Mouse (Mus musculus) neural tube, embryonic 15.5 days (tissue): ENCODE data around the gene Ccdc146. TPM values are rescaled to one million over a fixed set of nuclear protein-coding genes. Genes with fewer than 3 reads are reported as not detected.

Source experiments
- ATAC-seq: fragments of 200-750 bp; cut with Nextera tagmentation; 2 replicates; pipeline ENCODE4 v1.8.0; 2017; ENCODE audit warnings: mild to moderate bottlenecking, moderate TSS enrichment, moderate library complexity; ENCODE audit not compliant: low FRiP score
- H3K27ac ChIP-seq: fragments of 300-500 bp; sonication (generic); replicated peaks from 2 replicates; pipeline ENCODE4 v1.5.1; 2015; ENCODE audit warnings: mild to moderate bottlenecking, inconsistent platforms
- H3K27me3 ChIP-seq: fragments of 300-500 bp; sonication (generic); replicated peaks from 2 replicates; pipeline ENCODE4 v1.6.1; 2015; ENCODE audit warnings: inconsistent platforms
- H3K36me3 ChIP-seq: fragments of 300-500 bp; sonication (generic); 2 replicates; pipeline ENCODE4 v1.6.1; 2015; ENCODE audit warnings: inconsistent platforms
- H3K4me1 ChIP-seq: fragments of 300-500 bp; sonication (generic); 2 replicates; pipeline ENCODE4 v1.6.1; 2015; ENCODE audit warnings: inconsistent platforms
- H3K4me2 ChIP-seq: fragments of 300-500 bp; sonication (generic); 2 replicates; pipeline ENCODE4 v1.6.1; 2015; ENCODE audit warnings: inconsistent platforms, mild to moderate bottlenecking, moderate library complexity
- H3K4me3 ChIP-seq: fragments of 300-500 bp; sonication (generic); replicated peaks from 2 replicates; pipeline ENCODE4 v1.5.1; 2015; ENCODE audit warnings: mild to moderate bottlenecking, inconsistent platforms
- H3K9ac ChIP-seq: fragments of 300-500 bp; sonication (generic); replicated peaks from 2 replicates; pipeline ENCODE4 v1.6.1; 2015; ENCODE audit warnings: mild to moderate bottlenecking, inconsistent platforms
- H3K9me3 ChIP-seq: fragments of 300-500 bp; sonication (generic); replicated peaks from 2 replicates; pipeline ENCODE4 v1.6.1; 2016; ENCODE audit warnings: inconsistent platforms
- WGBS: fragments of 180-500 bp; shearing (Covaris S2); methylation state at CpG from one replicate; pipeline ENCODE4 v1.1.7; 2015; ENCODE audit warnings: mixed read lengths; 5-methylcytosine and 5-hydroxymethylcytosine counted together
- polyA plus RNA-seq: library from polyadenylated mRNA; unstranded; fragments of >200 nt; fragmentation: Nextera tagmentation; extraction: Ambion mirVana; gene quantifications from 2 replicates; pipeline ENCODE4 v1.2.1, GENCODE M21; 2015

Ccdc146 gene
- polyA plus RNA-seq, 1 experiment from 2014 or later, result 0.49 TPM

- ATAC-seq, result no peak
- Histone ChIP-seq H3K4me1 (no peaks in the 10 kb centered on the region), H3K27me3 (0 out of 2 replicates have a peak, but pooled peaks cover 3% of the 10 kb centered on the region), H3K9ac (no peak overlapping the region), H3K27ac (no peak overlapping the region), H3K4me3 (no peak overlapping the region), H3K4me2 (no peak overlapping the region), H3K9me3 (no peaks in the 10 kb centered on the region), H3K36me3 (no peaks in the 10 kb centered on the region)
- WGBS, result 71% methylated on average over 4 of the region's 4 CpGs
Observed at GRCm38 (mm10) chr5:21418613-21419012, 5.9 kb downstream of the Ccdc146 start.

GRCm38 (mm10) chr5:21414116-21414820, 10.2 kb downstream of the Ccdc146 start:
- H3K27me3 ChIP-seq, result no peaks in the 10 kb centered on the region
- 70% methylated on average over 1 of the region's 1 CpGs for WGBS
- H3K27ac ChIP-seq, result no peak overlapping the region
- ATAC-seq, result no peak
- no peak overlapping the region for H3K4me3 ChIP-seq
- no peak overlapping the region for H3K9ac ChIP-seq
- H3K36me3 ChIP-seq, result no peaks in the 10 kb centered on the region
- H3K9me3 ChIP-seq, result no peaks in the 10 kb centered on the region
- H3K4me2 ChIP-seq, result no peak overlapping the region
- H3K4me1 ChIP-seq, result no peaks in the 10 kb centered on the region

- Histone ChIP-seq H3K27ac (no peak overlapping the region), H3K9ac (no peak overlapping the region), H3K36me3 (no peaks in the 10 kb centered on the region), H3K4me2 (no peak overlapping the region), H3K9me3 (no peaks in the 10 kb centered on the region), H3K4me3 (no peak overlapping the region), H3K4me1 (no peaks in the 10 kb centered on the region), H3K27me3 (no peaks in the 10 kb centered on the region)
- WGBS, result 85% methylated on average over 3 of the region's 3 CpGs
- ATAC-seq, result no peak
Observed at GRCm38 (mm10) chr5:21413322-21413721, 11.2 kb downstream of the Ccdc146 start.

GRCm38 (mm10) chr5:21412056-21412455, 12.4 kb downstream of the Ccdc146 start:
- no peak overlapping the region for H3K9ac ChIP-seq

GRCm38 (mm10) chr5:21411261-21411666, 13.2 kb downstream of the Ccdc146 start:
- no peaks in the 10 kb centered on the region for H3K36me3 ChIP-seq
- H3K9me3 ChIP-seq, result no peaks in the 10 kb centered on the region
- 91% methylated on average over 5 of the region's 5 CpGs for WGBS
- H3K27me3 ChIP-seq, result no peaks in the 10 kb centered on the region
- ATAC-seq, result no peak
- no peak overlapping the region for H3K27ac ChIP-seq
- H3K4me2 ChIP-seq, result no peak overlapping the region
- H3K4me1 ChIP-seq, result no peaks in the 10 kb centered on the region
- H3K9ac ChIP-seq, result no peak overlapping the region
- H3K4me3 ChIP-seq, result no peak overlapping the region

More at GRCm38 (mm10) chr5:21412056-21412455, 12.4 kb downstream of the Ccdc146 start:
- Histone ChIP-seq H3K4me3 (no peak overlapping the region), H3K4me2 (no peak overlapping the region), H3K27me3 (no peaks in the 10 kb centered on the region), H3K9me3 (no peaks in the 10 kb centered on the region), H3K27ac (no peak overlapping the region), H3K4me1 (no peaks in the 10 kb centered on the region), H3K36me3 (no peaks in the 10 kb centered on the region)
- 80% methylated on average over 5 of the region's 5 CpGs for WGBS
- ATAC-seq, result no peak

- Histone ChIP-seq H3K27ac (no peak overlapping the region), H3K9me3 (no peaks in the 10 kb centered on the region), H3K27me3 (no peaks in the 10 kb centered on the region), H3K36me3 (no peaks in the 10 kb centered on the region), H3K4me2 (no peak overlapping the region), H3K4me3 (no peak overlapping the region), H3K4me1 (0 out of 2 replicates have a peak, but pooled peaks cover 4% of the 10 kb centered on the region), H3K9ac (no peak overlapping the region)
- 51% methylated on average over 7 of the region's 7 CpGs for WGBS
- no peak for ATAC-seq
Observed at GRCm38 (mm10) chr5:21395205-21395840, 29.2 kb downstream of the Ccdc146 start.

DNA sequence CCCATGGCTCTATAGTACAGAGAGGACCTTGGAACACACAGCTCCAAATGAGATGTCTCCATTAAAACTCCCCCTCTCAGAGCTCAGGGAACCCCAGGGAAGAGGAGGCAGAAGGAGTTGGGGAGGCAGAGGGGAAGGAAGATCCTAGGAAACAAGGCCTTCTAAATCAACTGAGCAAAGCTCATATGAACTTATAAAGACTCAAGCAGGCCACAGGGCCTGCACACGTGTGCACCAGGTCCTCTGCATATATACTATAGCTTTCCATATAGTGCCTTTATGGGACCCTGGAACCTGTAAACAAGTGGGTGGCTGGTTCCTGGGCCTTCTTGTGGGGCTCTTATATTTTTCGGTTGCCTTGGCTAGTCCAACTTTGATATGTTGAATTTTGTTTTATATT, 29.9 kb downstream of the Ccdc146 start:
- 86% methylated on average over 2 of the region's 2 CpGs for WGBS
- Histone ChIP-seq H3K27me3 (no peaks in the 10 kb centered on the region), H3K9ac (no peak overlapping the region), H3K27ac (no peak overlapping the region), H3K4me3 (no peak overlapping the region), H3K9me3 (no peaks in the 10 kb centered on the region), H3K4me1 (0 out of 2 replicates have a peak, but pooled peaks cover 4% of the 10 kb centered on the region), H3K36me3 (no peaks in the 10 kb centered on the region), H3K4me2 (no peak overlapping the region)
- no peak for ATAC-seq

DNA sequence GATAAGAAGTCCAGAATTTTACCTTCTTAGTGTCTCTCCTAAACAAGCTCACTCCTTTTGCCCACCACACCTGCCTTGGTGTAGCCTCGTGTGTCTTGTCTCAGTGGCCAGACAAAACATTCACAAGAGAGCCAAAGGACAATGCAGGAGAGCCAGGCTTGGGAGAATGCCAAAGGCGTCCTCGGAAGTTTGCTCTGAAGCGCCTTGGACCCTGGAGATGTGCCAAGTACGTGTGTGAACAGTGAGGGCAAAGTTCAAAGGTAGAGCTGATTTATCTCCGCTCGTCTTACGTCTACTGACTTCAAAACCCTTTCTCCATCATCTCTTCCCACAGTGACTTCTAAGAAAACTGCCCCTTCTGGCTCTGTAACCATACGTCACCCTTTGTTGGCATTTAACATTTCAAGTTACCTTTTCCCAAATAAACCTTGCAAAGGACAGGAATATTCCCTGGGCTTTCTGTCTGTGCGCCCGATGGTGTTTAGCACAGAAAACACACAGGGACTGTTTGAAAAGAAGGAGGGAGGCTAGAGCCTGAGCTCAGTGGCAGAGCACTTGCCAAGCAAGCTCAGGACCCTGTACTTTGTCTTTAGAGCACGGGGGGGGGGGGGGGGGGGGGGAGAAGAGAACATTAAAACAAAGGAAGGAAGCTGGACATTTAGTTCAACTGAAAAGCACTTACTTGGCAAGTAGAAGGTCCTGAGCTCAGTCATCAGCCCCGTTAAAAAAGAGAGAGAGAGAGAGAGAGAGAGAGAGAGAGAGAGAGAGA, 32.7 kb downstream of the Ccdc146 start:
- Histone ChIP-seq H3K4me3 (no peak overlapping the region), H3K4me1 (0 out of 2 replicates have a peak, but pooled peaks cover 4% of the 10 kb centered on the region), H3K27ac (no peak overlapping the region), H3K9me3 (no peaks in the 10 kb centered on the region), H3K27me3 (no peaks in the 10 kb centered on the region), H3K36me3 (no peaks in the 10 kb centered on the region), H3K4me2 (no peak overlapping the region), H3K9ac (no peak overlapping the region)
- ATAC-seq, result no peak
- WGBS, result 37% methylated on average over 12 of the region's 13 CpGs

DNA sequence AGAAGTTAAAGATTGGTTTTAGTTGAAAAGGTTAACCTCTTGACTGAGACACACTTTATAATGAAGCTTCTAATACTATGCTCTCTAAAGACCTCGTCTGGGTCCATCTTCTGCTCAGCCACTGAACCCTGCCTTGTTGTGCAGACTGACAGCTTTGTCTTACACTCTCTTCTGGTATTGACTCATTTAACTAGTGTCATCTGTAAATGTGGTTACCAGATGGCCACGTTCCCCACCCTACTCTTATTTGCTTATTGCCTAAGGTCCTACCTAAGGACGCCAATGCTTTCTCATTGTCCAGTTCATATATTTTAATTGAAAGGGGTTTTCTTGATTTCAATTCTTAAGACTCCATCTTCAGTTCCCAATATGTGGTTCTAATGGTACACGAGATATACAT, 35.6 kb downstream of the Ccdc146 start:
- Histone ChIP-seq H3K4me3 (no peak overlapping the region), H3K4me2 (no peak overlapping the region), H3K27ac (no peak overlapping the region), H3K36me3 (no peaks in the 10 kb centered on the region), H3K9ac (no peak overlapping the region), H3K27me3 (no peaks in the 10 kb centered on the region), H3K9me3 (no peaks in the 10 kb centered on the region), H3K4me1 (0 out of 2 replicates have a peak, but pooled peaks cover 4% of the 10 kb centered on the region)
- no peak for ATAC-seq
- WGBS, result 86% methylated on average over 4 of the region's 4 CpGs

GRCm38 (mm10) chr5:21387340-21387739, 37.1 kb downstream of the Ccdc146 start:
- no peak overlapping the region for H3K9ac ChIP-seq
- no peak overlapping the region for H3K4me2 ChIP-seq
- no peaks in the 10 kb centered on the region for H3K9me3 ChIP-seq
- H3K36me3 ChIP-seq, result no peaks in the 10 kb centered on the region
- H3K27me3 ChIP-seq, result no peaks in the 10 kb centered on the region
- no peak for ATAC-seq
- H3K27ac ChIP-seq, result no peak overlapping the region
- no peak overlapping the region for H3K4me3 ChIP-seq
- H3K4me1 ChIP-seq, result 0 out of 2 replicates have a peak, but pooled peaks cover 4% of the 10 kb centered on the region

GRCm38 (mm10) chr5:21386432-21386831, 38.0 kb downstream of the Ccdc146 start:
- 87% methylated on average over 4 of the region's 4 CpGs for WGBS
- no peak overlapping the region for H3K4me3 ChIP-seq
- no peak overlapping the region for H3K4me2 ChIP-seq
- no peak for ATAC-seq
- H3K27ac ChIP-seq, result no peak overlapping the region
- no peaks in the 10 kb centered on the region for H3K4me1 ChIP-seq
- H3K27me3 ChIP-seq, result no peaks in the 10 kb centered on the region
- H3K36me3 ChIP-seq, result no peaks in the 10 kb centered on the region
- no peaks in the 10 kb centered on the region for H3K9me3 ChIP-seq
- H3K9ac ChIP-seq, result no peak overlapping the region

DNA sequence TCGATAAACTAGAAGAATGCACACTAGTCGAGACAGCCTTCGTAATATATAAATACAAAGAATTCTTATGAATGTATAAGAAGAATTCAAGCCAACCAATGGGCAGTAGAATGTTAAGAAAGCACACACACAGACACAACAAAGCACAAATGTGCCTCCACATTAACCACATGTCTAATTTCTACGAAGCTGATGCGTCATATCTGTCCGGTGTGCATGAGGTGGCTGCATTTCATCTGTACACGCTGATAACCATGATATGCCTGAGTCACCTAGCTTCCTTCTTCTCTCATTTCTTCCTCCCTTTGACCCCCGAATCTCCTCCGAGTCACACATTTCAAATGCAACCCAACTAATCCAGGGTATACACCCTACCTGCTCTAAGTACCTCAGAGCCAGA, 39.5 kb downstream of the Ccdc146 start:
- no peaks in the 10 kb centered on the region for H3K9me3 ChIP-seq
- H3K4me3 ChIP-seq, result no peak overlapping the region
- no peak overlapping the region for H3K4me2 ChIP-seq
- H3K36me3 ChIP-seq, result no peaks in the 10 kb centered on the region
- H3K27me3 ChIP-seq, result no peaks in the 10 kb centered on the region
- no peak overlapping the region for H3K27ac ChIP-seq
- ATAC-seq, result no peak
- no peak overlapping the region for H3K9ac ChIP-seq
- no peaks in the 10 kb centered on the region for H3K4me1 ChIP-seq
- 95% methylated on average over 9 of the region's 9 CpGs for WGBS
